Mouse (Mus musculus) intestine, embryonic 14.5 days (tissue): ENCODE results near the gene Zscan18. TPM values are rescaled to one million over a fixed set of nuclear protein-coding genes. Genes with fewer than 3 reads are reported as not detected.
"Not testable (repeated sequence)": the region's sequence is repeated elsewhere in the genome, so short reads cannot be mapped to it uniquely, and the experiment has no call there.

Experiments used
- ATAC-seq: fragments of 200-750 bp; cut with Nextera tagmentation; replicated peaks from 2 replicates; pipeline ENCODE4 v1.8.0; 2017; ENCODE audit warnings: low read depth, moderate number of reproducible peaks, moderate TSS enrichment, moderate library complexity; ENCODE audit not compliant: low FRiP score, low TSS enrichment
- DNase-seq: peaks from one replicate; pipeline ENCODE4 v3.0.0-alpha.2; 2018; ENCODE audit warnings: low spot score
- H3K27ac ChIP-seq: fragments of 300-500 bp; sonication (generic); 2 replicates; pipeline ENCODE4 v1.5.1; 2014; ENCODE audit warnings: low read depth, mild to moderate bottlenecking, control low read depth
- H3K27me3 ChIP-seq: fragments of 300-500 bp; sonication (generic); replicated peaks from 2 replicates; pipeline ENCODE4 v1.6.1; 2014; ENCODE audit warnings: low read length, control low read depth; ENCODE audit not compliant: control insufficient read depth, insufficient read depth
- H3K36me3 ChIP-seq: fragments of 300-500 bp; sonication (generic); 2 replicates; pipeline ENCODE4 v1.6.1; 2014; ENCODE audit warnings: low read length, control low read depth; ENCODE audit not compliant: control insufficient read depth, insufficient read depth
- H3K4me1 ChIP-seq: fragments of 300-500 bp; sonication (generic); replicated peaks from 2 replicates; pipeline ENCODE4 v1.6.1; 2014; ENCODE audit warnings: low read length, control low read depth, mixed read lengths; ENCODE audit not compliant: control insufficient read depth, insufficient read depth
- H3K4me2 ChIP-seq: fragments of 300-500 bp; sonication (generic); 2 replicates; pipeline ENCODE4 v1.6.1; 2014; ENCODE audit warnings: low read length
- H3K4me3 ChIP-seq: fragments of 300-500 bp; sonication (generic); 2 replicates; pipeline ENCODE4 v1.5.1; 2014; ENCODE audit warnings: low read depth, low read length, control low read depth, mixed read lengths
- H3K9ac ChIP-seq: fragments of 300-500 bp; sonication (generic); 2 replicates; pipeline ENCODE4 v1.6.1; 2014; ENCODE audit warnings: mild to moderate bottlenecking, low read length
- H3K9me3 ChIP-seq: fragments of 300-500 bp; sonication (generic); 2 replicates; pipeline ENCODE4 v1.6.1; 2016; ENCODE audit warnings: low read length, control low read depth; ENCODE audit not compliant: control insufficient read depth
- WGBS: fragments of 180-500 bp; shearing (Covaris S2); extraction: QIAGEN DNeasy Blood & Tissue Kit; methylation state at CpG from one replicate; pipeline ENCODE4 v1.1.7; 2014; 5-methylcytosine and 5-hydroxymethylcytosine counted together
- polyA plus RNA-seq: library from polyadenylated mRNA; unstranded; fragments of >200 nt; fragmentation: Nextera tagmentation; extraction: Ambion mirVana; gene quantifications from 2 replicates; pipeline ENCODE4 v1.2.1, GENCODE M21; 2014

The Zscan18 gene
- polyA plus RNA-seq, 1 experiment from 2014 or later, result 7.6 TPM

GRCm38 (mm10) chr7:12799554-12799953 lies 3.9 kb downstream of the Zscan18 start:
- H3K4me3 ChIP-seq, result no peak overlapping the region
- no peak for ATAC-seq
- 91% methylated on average over 1 of the region's 1 CpGs for WGBS

DNA sequence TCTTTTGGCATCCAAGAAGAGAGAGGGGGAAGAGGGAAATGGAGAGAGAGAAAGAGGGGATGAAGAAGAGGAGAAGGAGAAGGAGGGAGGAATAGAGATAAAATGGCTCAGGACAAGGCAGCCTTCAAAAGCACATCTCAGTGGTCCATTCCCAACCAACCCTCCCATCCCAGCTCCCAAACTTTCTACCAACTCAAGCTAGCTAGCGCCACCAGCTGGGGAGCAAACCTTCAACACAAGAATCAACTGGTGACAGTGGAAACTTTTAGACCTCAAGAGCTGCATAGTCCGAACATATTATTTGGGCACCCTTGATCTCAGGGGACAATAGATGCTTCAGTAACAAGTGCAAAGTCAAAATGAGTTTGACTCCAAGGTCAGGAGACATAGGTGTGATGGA lies 5.5 kb downstream of the Zscan18 start:
- H3K4me3 ChIP-seq, result no peak overlapping the region
- 0 out of 2 replicates have a peak, but pooled peaks cover 8% of the 10 kb centered on the region for H3K9me3 ChIP-seq
- DNase-seq (no peak), ATAC-seq (no peak)
- H3K4me1 ChIP-seq, result no peaks in the 10 kb centered on the region
- H3K9ac ChIP-seq, result no peak overlapping the region
- 61% methylated on average over 2 of the region's 2 CpGs for WGBS
- H3K4me2 ChIP-seq, result no peak overlapping the region
- H3K36me3 ChIP-seq, result no peaks in the 10 kb centered on the region
- no peaks in the 10 kb centered on the region for H3K27me3 ChIP-seq
- H3K27ac ChIP-seq, result no peak overlapping the region

More at GRCm38 (mm10) chr7:12799554-12799953, 3.9 kb downstream of the Zscan18 start:
- Histone ChIP-seq H3K4me2 (no peak overlapping the region), H3K36me3 (no peaks in the 10 kb centered on the region), H3K4me1 (0 out of 2 replicates have a peak, but pooled peaks cover 4% of the 10 kb centered on the region), H3K9me3 (0 out of 2 replicates have a peak, but pooled peaks cover 8% of the 10 kb centered on the region), H3K27ac (no peak overlapping the region), H3K9ac (no peak overlapping the region), H3K27me3 (no peaks in the 10 kb centered on the region)
- no peak for DNase-seq

GRCm38 (mm10) chr7:12792624-12793023 lies 10.8 kb downstream of the Zscan18 start:
- not testable (repeated sequence) for H3K4me1 ChIP-seq, H3K9me3 ChIP-seq, H3K36me3 ChIP-seq, H3K9ac ChIP-seq, DNase-seq, H3K4me2 ChIP-seq, H3K27me3 ChIP-seq, H3K4me3 ChIP-seq, H3K27ac ChIP-seq, ATAC-seq
- 85% methylated on average over 11 of the region's 11 CpGs for WGBS

DNA sequence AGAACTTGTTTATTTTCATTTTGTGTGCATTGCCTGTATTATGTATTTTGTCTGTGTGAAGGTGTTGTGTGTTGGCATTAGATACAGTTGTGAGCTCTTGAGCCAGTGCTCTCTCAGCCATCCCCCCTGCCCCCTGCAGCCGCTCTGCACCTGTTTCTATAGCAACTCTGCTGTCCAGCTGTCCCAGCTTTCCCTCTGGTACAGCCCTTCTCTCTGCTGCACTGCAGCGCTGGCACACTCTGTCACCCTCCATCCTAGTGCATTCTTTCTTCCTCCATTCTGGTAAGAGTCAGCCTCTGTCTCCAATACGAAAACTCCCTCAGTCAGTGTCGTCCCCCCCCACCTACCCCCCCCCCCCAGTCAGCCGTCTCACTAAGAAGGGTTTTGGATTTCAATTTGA lies 15.4 kb downstream of the Zscan18 start:
- Histone ChIP-seq H3K9ac (no peak overlapping the region), H3K36me3 (no peaks in the 10 kb centered on the region), H3K27me3 (no peaks in the 10 kb centered on the region), H3K9me3 (no peaks in the 10 kb centered on the region), H3K4me3 (no peak overlapping the region), H3K4me2 (no peak overlapping the region), H3K4me1 (no peaks in the 10 kb centered on the region), H3K27ac (no peak overlapping the region)
- DNase-seq, result no peak
- WGBS, result 37% methylated on average over 5 of the region's 5 CpGs
- no peak for ATAC-seq

DNA sequence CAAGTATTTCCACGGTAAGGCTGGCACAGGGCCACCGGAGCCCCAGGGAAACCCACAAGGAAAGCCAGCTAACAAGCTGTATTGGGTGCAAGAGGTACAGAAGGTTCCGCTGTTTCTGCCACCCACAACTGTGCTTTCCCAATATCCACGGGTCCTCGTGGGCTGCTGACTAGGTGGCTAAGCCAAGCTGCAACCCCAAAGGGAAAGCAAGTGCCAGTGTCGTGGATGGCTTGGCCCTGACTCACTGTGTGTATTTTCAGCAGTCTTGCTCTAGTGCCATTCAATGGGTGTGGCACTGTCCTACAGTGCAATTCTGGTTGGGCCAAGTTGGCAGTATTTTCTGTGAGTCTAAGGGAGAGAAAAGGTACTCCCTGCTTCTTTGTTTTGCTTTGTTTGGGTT lies 16.1 kb downstream of the Zscan18 start:
- H3K4me3 ChIP-seq, result no peak overlapping the region
- DNase-seq (no peak), ATAC-seq (no peak)
- 78% methylated on average over 6 of the region's 6 CpGs for WGBS
- H3K36me3 ChIP-seq, result no peaks in the 10 kb centered on the region
- H3K27ac ChIP-seq, result no peak overlapping the region
- H3K4me1 ChIP-seq, result no peaks in the 10 kb centered on the region
- no peak overlapping the region for H3K4me2 ChIP-seq
- no peak overlapping the region for H3K9ac ChIP-seq
- H3K9me3 ChIP-seq, result no peaks in the 10 kb centered on the region
- H3K27me3 ChIP-seq, result no peaks in the 10 kb centered on the region

DNA sequence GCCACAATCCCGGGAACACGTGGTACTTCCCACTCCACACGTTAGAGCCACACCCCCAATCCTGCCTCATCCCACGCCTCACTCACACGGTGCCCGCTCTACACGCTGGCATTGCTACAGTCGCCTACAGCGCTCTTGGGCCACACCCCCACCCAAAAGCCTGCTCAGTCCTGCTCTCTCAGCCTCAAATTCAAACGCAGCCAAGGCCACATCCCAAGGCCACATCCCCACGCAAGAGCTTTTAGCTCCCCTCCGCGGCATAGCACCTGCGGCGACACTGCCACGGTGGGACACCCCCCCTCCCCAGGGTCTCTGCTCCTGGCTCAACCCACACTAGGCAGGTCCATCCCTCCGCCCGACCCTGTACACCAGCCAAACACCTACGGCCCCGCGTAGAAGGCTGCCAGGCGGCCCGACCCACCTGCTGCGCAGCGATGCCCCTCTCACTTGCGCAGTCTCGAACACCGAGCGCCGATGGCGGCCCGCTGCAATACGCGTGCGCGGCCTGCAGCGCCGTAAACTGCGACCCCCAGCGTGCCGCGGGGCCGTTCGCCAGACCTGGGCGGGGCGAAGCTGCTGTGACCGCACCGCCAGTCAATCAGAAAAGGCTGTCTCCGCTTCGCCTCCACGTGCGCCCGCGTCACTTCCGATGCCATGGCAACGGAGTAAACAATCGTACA lies 23.1 kb downstream of the Zscan18 start:
- ATAC-seq (peak; percentile 97), DNase-seq (peak; percentile 84)
- H3K4me3 ChIP-seq, result peak overlapping the region; percentile 51
- under 1% methylated on average over 57 of the region's 57 CpGs for WGBS
- H3K27me3 ChIP-seq, result no peaks in the 10 kb centered on the region
- H3K36me3 ChIP-seq, result no peaks in the 10 kb centered on the region
- peak overlapping the region; percentile 90 for H3K4me2 ChIP-seq
- H3K4me1 ChIP-seq, result peaks cover 4% of the 10 kb centered on the region; the same call in 1 of the 2 replicates
- H3K9ac ChIP-seq, result peak overlapping the region; percentile 56
- no peaks in the 10 kb centered on the region for H3K9me3 ChIP-seq
- H3K27ac ChIP-seq, result no peak overlapping the region

GRCm38 (mm10) chr7:12779782-12780150 lies 23.7 kb downstream of the Zscan18 start:
- Histone ChIP-seq H3K4me3 (peak overlapping the region; percentile 51), H3K9me3 (no peaks in the 10 kb centered on the region), H3K36me3 (peaks cover 1% of the 10 kb centered on the region; the same call in 1 of the 2 replicates), H3K4me2 (peak overlapping the region; percentile 90), H3K27me3 (no peaks in the 10 kb centered on the region), H3K27ac (no peak overlapping the region), H3K4me1 (peaks cover 4% of the 10 kb centered on the region; the same call in 1 of the 2 replicates), H3K9ac (peak overlapping the region; percentile 56)
- DNase-seq, result no peak
- ATAC-seq, result no peak
- WGBS, result 20% methylated on average over 10 of the region's 10 CpGs

GRCm38 (mm10) chr7:12779141-12779540 lies 24.3 kb downstream of the Zscan18 start:
- no peak for DNase-seq
- ATAC-seq, result no peak
- H3K27ac ChIP-seq, result no peak overlapping the region
- no peaks in the 10 kb centered on the region for H3K27me3 ChIP-seq
- 91% methylated on average over 5 of the region's 5 CpGs for WGBS
- no peaks in the 10 kb centered on the region for H3K9me3 ChIP-seq
- no peak overlapping the region; the same call in 1 of the 2 replicates for H3K4me2 ChIP-seq
- H3K4me3 ChIP-seq, result no peak overlapping the region
- peaks cover 8% of the 10 kb centered on the region for H3K36me3 ChIP-seq
- H3K9ac ChIP-seq, result no peak overlapping the region
- peaks cover 4% of the 10 kb centered on the region; the same call in 1 of the 2 replicates for H3K4me1 ChIP-seq

- H3K4me1 ChIP-seq, result peaks cover under 1% of the 10 kb centered on the region; the same call in 1 of the 2 replicates
- DNase-seq, result no peak
- WGBS, result 97% methylated on average over 1 of the region's 1 CpGs
- no peak overlapping the region for H3K4me3 ChIP-seq
- no peaks in the 10 kb centered on the region for H3K27me3 ChIP-seq
- no peak overlapping the region for H3K4me2 ChIP-seq
- H3K36me3 ChIP-seq, result peaks cover 25% of the 10 kb centered on the region
- H3K27ac ChIP-seq, result no peak overlapping the region
- no peaks in the 10 kb centered on the region for H3K9me3 ChIP-seq
- no peak overlapping the region for H3K9ac ChIP-seq
- ATAC-seq, result no peak
Measured at GRCm38 (mm10) chr7:12774606-12775005, 28.8 kb downstream of the Zscan18 start.
